Mouse (Mus musculus) liver, embryonic 14.5 days (tissue): Measurements from ENCODE around the gene B3gnt3. TPM values are rescaled to one million over a fixed set of nuclear protein-coding genes. Genes with fewer than 3 reads are reported as not detected.

Experiments
- ATAC-seq: fragments of 200-750 bp; cut with Nextera tagmentation; 2 replicates; pipeline ENCODE4 v1.8.0; 2017; ENCODE audit warnings: moderate number of reproducible peaks, mild to moderate bottlenecking, moderate library complexity; ENCODE audit not compliant: insufficient read depth
- DNase-seq, 3 experiments: peaks; one replicate each; pipeline ENCODE4 v3.0.0-alpha.2; 2012 to 2013; ENCODE audit warnings: low read depth in 3 of 3, low spot score in 3 of 3
- H3K27ac ChIP-seq: fragments of 300-500 bp; sonication (generic); 2 replicates; pipeline ENCODE4 v1.5.1; 2014; ENCODE audit warnings: moderate library complexity, mild to moderate bottlenecking, control low read depth, inconsistent platforms
- H3K27me3 ChIP-seq: fragments of 300-500 bp; sonication (generic); 2 replicates; pipeline ENCODE4 v1.6.1; 2014; ENCODE audit warnings: mild to moderate bottlenecking, low read length, moderate library complexity; ENCODE audit not compliant: control insufficient read depth, insufficient read depth
- H3K36me3 ChIP-seq: fragments of 300-500 bp; sonication (generic); replicated peaks from 2 replicates; pipeline ENCODE4 v1.6.1; 2014; ENCODE audit warnings: low read depth; ENCODE audit not compliant: control insufficient read depth, insufficient read depth
- H3K4me1 ChIP-seq, 2 experiments: fragments of 200-500 bp in 1 of 2; fragments of 300-500 bp in 1 of 2; sonication (generic) in 1 of 2; replicated peaks; 2 replicates each; pipeline ENCODE4 v1.6.1; 2012 to 2014; ENCODE audit warnings: antibody characterized with exemption in 1 of 2, inconsistent platforms in 1 of 2, low read length in 1 of 2; ENCODE audit not compliant: control insufficient read depth in 2 of 2, insufficient read depth in 2 of 2
- H3K4me2 ChIP-seq: fragments of 300-500 bp; sonication (generic); 2 replicates; pipeline ENCODE4 v1.6.1; 2014; ENCODE audit warnings: low read depth, mild to moderate bottlenecking, control low read depth, moderate library complexity
- H3K4me3 ChIP-seq, 2 experiments: fragments of 200-500 bp in 1 of 2; fragments of 300-500 bp in 1 of 2; sonication (generic) in 1 of 2; 2 replicates each; pipeline ENCODE4 v1.5.1; 2012 to 2014; ENCODE audit warnings: low read depth in 2 of 2, low read length in 2 of 2, mild to moderate bottlenecking in 2 of 2, control low read depth in 1 of 2, inconsistent platforms in 1 of 2, moderate library complexity in 1 of 2; ENCODE audit not compliant: insufficient read depth in 1 of 2
- H3K9ac ChIP-seq: fragments of 300-500 bp; sonication (generic); replicated peaks from 2 replicates; pipeline ENCODE4 v1.6.1; 2014; ENCODE audit warnings: mild to moderate bottlenecking, control low read depth, moderate library complexity
- H3K9me3 ChIP-seq: fragments of 300-500 bp; sonication (generic); 2 replicates; pipeline ENCODE4 v1.6.1; 2016; ENCODE audit warnings: low read length, mixed read lengths; ENCODE audit not compliant: control insufficient read depth
- CTCF ChIP-seq: IDR thresholded peaks from 2 replicates; pipeline ENCODE4 v1.5.1; 2016; ENCODE audit warnings: antibody characterized with exemption, low read depth, control low read depth
- EP300 ChIP-seq: IDR thresholded peaks from 2 replicates; pipeline ENCODE4 v1.6.1; 2016; ENCODE audit warnings: antibody characterized with exemption, low read depth
- WGBS: fragments of 180-500 bp; shearing (Covaris S2); extraction: QIAGEN DNeasy Blood & Tissue Kit; methylation state at CpG from one replicate; pipeline ENCODE4 v1.1.7; 2014; ENCODE audit not compliant: insufficient replicate concordance; 5-methylcytosine and 5-hydroxymethylcytosine counted together
- polyA plus RNA-seq, 2 experiments: library from polyadenylated mRNA; depleted of rRNA in 1 of 2; stranded (reverse) in 1 of 2; unstranded in 1 of 2; fragments of >200 nt; fragmentation: Nextera tagmentation in 1 of 2; extraction: Ambion mirVana in 1 of 2; gene quantifications; 2 replicates each; pipeline versions ENCODE4 v1.2.1 to v1.2.3; 2012 to 2014

B3gnt3 gene
- polyA plus RNA-seq, 2 experiments, result 1.8 to 2.2 TPM

- H3K9ac ChIP-seq, result peak overlapping the region; percentile 86; the same call in 1 of the 2 replicates
- no peaks in the 10 kb centered on the region for H3K9me3 ChIP-seq
- TF ChIP-seq EP300, result no peak
- no peak for TF ChIP-seq CTCF
- H3K4me1 ChIP-seq, result peaks cover 13 to 21% of the 10 kb centered on the region in 2 experiments
- peak overlapping the region; percentile 87 for H3K4me2 ChIP-seq
- peaks cover 9% of the 10 kb centered on the region for H3K27me3 ChIP-seq
- WGBS, result 45% methylated on average over 9 of the region's 9 CpGs
- H3K36me3 ChIP-seq, result no peaks in the 10 kb centered on the region
- no peak for ATAC-seq
- H3K27ac ChIP-seq, result no peak overlapping the region
- no peak for DNase-seq
- H3K4me3 ChIP-seq, result peak overlapping the region; percentile 73 to 82; a peak in 3 of 4 replicates
Observed at GRCm38 (mm10) chr8:71675456-71676019, 26.1 kb downstream of the B3gnt3 start.

DNA sequence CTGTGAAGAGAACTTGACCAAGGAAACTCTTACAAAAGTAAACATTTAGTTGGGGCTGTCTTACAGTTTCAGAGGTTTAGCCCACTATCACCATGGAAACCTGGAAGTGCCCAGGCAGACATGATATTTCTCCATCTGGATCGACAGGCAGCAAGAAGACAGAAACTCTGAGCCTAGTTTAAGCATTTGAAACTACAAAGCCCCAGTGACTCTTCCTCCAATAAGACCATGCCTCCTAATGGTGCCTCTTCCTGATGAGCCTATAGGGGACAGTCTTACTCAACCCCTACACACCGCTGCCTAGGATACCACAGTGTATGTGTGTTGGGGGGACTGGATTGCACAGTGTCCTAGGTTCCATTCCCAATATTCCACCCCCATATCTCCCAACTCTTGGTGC lies 27.5 kb downstream of the B3gnt3 start:
- Histone ChIP-seq H3K27ac (no peak overlapping the region), H3K9ac (no peak overlapping the region), H3K36me3 (no peaks in the 10 kb centered on the region), H3K4me3 (no peak overlapping the region), H3K4me1 (peaks cover 13 to 21% of the 10 kb centered on the region in 2 experiments), H3K9me3 (no peaks in the 10 kb centered on the region), H3K4me2 (no peak overlapping the region), H3K27me3 (peaks cover 23% of the 10 kb centered on the region)
- 66% methylated on average over 2 of the region's 2 CpGs for WGBS
- TF ChIP-seq CTCF, result no peak
- no peak for TF ChIP-seq EP300
- DNase-seq, result no peak
- no peak for ATAC-seq

DNA sequence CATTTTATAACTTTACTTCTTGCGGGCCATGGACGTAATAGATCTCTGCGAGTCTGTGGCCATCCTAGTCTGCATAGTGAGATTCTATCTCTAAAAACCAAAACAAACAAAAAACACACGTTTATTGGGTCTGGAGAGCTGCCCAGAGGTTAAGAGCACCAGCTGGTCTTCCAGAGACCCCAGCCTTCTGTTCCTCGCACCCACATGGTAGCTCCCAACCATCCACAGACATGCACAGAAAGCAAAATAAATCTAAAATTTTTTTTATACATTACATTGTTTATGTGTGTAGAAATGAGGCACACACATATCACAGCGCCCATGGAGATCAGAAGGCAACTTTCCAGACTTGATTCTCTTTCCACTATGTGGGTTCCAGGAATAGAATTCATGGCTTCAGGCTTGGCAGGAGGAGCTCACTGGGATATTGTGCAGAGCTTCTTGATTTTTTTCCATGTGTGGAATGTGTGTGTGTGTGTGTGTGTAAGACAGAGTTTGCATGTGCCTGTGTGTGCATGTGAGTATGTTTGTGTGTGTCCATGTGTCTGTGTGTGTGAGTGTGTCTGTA lies 29.3 kb downstream of the B3gnt3 start:
- ATAC-seq (no peak), DNase-seq (no peak)
- H3K9me3 ChIP-seq, result no peaks in the 10 kb centered on the region
- H3K4me2 ChIP-seq, result peak overlapping the region; percentile 66
- H3K9ac ChIP-seq, result no peak overlapping the region
- no peak overlapping the region; a peak in 1 of 4 replicates for H3K4me3 ChIP-seq
- WGBS, result 56% methylated on average over 6 of the region's 6 CpGs
- no peak overlapping the region for H3K27ac ChIP-seq
- no peaks in the 10 kb centered on the region for H3K36me3 ChIP-seq
- peaks cover 32% of the 10 kb centered on the region for H3K27me3 ChIP-seq
- peaks cover 8 to 20% of the 10 kb centered on the region in 2 experiments for H3K4me1 ChIP-seq
- TF ChIP-seq EP300, result no peak
- TF ChIP-seq CTCF, result no peak

DNA sequence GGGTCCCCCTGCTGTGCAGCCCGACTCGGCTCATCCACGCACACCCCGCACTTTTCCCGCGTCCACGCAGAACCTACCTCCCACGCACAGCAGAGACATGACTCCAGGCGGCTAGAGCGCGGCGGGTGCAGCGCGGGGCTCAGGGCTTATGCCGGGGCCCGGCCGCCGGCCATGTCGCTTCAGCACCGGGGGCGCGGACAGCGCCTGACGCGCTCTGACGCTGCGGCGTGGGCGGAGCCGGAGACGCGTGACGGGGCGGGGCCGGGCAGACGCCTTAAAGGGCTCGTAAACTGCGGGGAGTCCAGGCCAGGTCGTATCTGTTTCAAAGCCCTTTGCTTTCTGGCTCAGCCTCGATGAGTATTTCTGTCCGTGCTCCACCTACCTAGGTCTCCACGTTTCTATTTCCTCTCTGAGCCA lies 30.0 kb downstream of the B3gnt3 start, which contains the start of gene Unc13a:
TSS of gene Unc13a (minus strand) at position 209 of the 417 bp plus-strand sequence.
- Histone ChIP-seq H3K4me2 (peak within 1 kb of the TSS; percentile 66), H3K27ac (no peak within 1 kb of the TSS), H3K4me1 (peaks cover 4 to 14% of the 10 kb centered on the region in 2 experiments), H3K36me3 (no peaks in the 10 kb centered on the region), H3K9ac (no peak within 1 kb of the TSS), H3K9me3 (no peaks in the 10 kb centered on the region), H3K4me3 (peak within 1 kb of the TSS; percentile 43 to 51), H3K27me3 (peaks cover 32% of the 10 kb centered on the region)
- ATAC-seq (peak; percentile 61), DNase-seq (peak; percentile 64 to 65 (median 64))
- TF ChIP-seq EP300 (no peak), CTCF (no peak)
- under 1% methylated on average over 42 of the region's 42 CpGs for WGBS

DNA sequence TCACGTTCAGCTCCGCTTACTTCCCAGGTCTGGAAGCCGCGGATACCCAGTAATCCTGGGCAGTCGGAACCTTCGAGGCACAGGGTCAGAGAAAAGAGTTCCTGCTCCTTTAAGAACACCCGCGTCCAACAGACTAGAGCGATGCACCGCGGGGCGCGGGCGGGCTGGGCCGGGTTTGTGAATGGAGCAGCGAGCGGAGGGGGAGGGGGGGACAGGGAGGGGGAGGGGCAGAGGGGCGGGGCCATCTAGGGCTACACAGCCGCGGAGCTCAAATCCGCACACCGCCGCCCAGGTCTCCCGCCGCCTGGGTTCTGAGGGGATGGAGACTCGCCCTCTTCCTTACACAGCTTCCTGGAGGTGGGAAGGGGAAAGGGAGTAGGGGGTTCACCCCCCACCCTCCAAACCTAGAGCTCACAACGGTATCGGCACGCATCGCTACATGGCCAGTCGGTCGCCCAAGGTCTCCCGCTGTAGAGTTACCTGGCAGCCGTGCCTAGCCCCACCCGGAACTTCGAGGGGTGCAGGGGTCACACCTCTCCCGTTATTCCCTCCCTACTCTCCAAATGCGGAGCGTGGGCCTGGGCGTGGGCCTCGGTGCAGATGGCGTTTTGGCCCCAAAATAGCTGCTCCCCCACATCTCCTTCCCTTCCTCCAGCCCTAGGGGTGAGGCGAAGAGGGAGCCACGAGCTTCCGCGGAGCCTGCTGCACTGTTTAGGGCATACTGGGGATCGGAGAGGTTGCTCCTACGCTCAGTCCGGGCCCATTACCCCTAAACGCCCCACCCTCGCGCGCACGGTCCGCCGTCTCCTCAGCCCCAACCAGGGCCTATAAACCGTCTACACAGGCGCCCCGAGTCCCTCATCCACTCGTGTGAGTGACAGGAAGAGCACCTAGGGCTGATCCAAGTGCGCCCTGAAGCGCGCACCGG lies 30.7 kb downstream of the B3gnt3 start:
- H3K36me3 ChIP-seq, result no peaks in the 10 kb centered on the region
- H3K27ac ChIP-seq, result no peak overlapping the region
- peaks cover 32% of the 10 kb centered on the region for H3K27me3 ChIP-seq
- TF ChIP-seq EP300, result no peak
- TF ChIP-seq CTCF, result no peak
- whole genome bisulfite sequencing, result under 1% methylated on average over 60 of the region's 64 CpGs
- H3K9ac ChIP-seq, result no peak overlapping the region
- ATAC-seq, result peak; percentile 29; the same call in 1 of the 2 replicates
- peak overlapping the region; percentile 66 for H3K4me2 ChIP-seq
- peak overlapping the region; percentile 43 to 51 for H3K4me3 ChIP-seq
- no peaks in the 10 kb centered on the region for H3K9me3 ChIP-seq
- peaks cover 4 to 14% of the 10 kb centered on the region in 2 experiments for H3K4me1 ChIP-seq
- no peak for DNase-seq
